Mouse (Mus musculus) urinary bladder, postnatal 4 days (tissue): ENCODE measurements at regions not wholly inside any gene's neighbourhood (a gene's known extent, or its start where the extent isn't known, plus 50 kb on each side); places are given as distances from the start of the nearest gene placed in this dataset.

Experiments
- DNase-seq, 2 experiments: peaks; one replicate each; pipeline ENCODE4 v3.0.0; 2021 to 2022; ENCODE audit warnings: low spot score in 2 of 2

DNA sequence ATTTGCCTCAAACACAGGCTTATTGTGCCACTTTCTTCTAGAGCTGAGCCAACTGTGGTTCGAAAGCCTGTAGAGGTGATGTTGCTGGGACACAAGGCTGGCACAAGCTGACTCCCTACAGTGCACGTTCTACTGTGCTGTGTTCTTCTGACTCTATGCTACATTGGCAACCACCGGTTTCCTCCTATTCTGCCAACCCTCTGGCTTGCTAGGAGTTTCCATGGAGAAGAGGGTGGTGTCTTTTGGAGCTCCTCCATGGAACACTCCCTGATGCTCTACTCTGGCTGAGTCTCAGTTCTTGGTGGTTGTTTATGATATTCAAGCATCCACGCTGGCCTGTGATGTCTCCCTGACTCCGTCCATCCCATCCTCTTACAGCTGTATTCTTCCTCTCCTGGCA, 124.9 kb upstream of the Nmur2 start:
- DNase-seq, result no peak

DNA sequence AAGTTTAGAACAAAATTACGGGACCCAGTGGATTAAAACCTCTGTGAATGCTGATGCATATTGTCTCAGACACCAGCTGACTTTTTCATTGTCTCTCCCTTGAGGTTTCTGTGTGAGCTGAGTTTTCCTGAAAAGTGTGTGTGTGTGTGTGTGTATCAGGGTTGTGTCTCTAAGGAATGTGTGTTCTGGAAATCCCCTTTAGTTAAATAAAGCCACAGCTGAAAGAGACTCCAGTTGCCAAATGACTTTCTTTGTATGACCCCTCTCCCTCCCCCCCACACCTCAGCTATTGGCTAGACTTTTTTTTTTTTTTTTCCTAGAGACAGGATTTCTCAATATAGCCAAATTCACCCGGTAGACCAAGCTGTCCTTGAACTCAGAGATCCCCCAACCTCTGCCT, 119.5 kb upstream of the Nmur2 start:
- no peak for DNase-seq

DNA sequence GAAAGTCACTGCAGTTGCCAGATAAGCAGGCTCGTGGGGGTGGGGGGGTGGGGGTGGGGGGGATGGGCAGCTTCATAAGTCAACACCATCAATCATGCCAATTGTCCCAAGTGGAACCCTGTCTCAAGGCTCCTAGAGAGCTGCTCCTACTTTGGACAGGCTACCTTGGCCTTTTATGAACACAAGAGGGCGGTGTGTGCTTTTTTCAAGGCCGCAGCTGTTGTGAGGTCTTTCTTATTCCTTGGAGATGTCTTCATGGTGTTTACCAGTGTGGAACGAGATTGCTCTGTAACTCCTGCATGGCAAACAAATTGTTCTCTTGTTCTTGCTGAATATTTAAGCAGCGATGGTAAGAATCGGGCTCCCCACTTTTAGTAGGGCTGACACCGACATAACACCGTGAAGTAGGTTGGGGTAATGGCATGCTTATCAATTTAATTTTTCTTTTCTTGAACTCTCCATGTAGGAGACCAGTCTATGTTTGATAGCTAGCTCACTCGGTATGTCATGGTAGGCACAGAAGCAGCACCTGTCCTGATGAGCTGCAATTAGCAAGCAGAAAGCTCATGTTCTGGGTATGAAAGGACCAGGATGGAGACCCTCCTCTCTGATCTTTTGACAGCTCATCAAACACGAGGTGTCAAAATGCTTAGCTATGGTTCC, 118.7 kb upstream of the Nmur2 start:
- DNase-seq, result no peak

DNA sequence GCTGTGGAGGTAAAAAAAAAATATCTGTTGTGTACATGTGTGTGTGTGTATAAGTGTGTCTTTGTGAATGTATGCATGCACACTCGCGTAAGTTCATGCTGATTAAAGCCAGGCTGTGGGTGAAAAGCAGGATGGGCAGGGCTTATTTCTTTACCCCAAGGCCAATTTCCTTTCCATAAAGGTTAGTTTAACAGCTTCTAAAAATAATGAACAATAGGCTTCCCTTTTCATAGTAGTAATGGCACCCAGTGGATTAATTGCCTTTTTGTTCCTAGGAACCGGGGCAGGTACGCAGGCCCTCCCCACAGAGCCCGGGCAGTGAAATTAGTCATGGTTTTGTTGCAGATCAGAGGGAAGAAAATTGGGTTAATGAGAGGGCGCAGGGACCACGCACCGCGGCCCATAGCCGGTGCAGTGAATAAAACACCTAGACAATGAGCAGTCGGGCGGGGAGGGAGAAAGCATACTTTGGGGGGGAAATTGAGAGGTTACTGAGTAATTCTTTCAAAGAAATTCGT, 110.1 kb upstream of the Nmur2 start:
- no peak for DNase-seq

DNA sequence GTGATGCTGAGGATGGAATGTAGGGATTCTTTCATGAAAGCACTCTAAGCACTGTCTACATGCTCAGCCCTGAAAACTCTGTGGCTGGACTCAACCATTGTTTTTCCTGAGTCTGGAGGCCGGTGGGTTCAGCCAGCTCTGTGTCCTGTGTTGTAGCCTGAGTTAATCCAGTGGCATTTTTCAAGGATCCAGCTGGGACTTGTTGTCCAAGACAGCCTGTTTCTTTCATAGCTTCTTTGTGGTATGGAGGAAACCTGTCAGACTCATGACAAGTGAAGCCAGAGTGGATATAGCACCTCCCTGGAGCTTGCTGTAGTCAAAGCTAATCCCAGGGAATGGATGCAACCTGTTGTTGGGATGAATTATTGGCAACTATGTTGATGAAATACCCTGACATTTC, 108.9 kb upstream of the Nmur2 start:
- no peak for DNase-seq

DNA sequence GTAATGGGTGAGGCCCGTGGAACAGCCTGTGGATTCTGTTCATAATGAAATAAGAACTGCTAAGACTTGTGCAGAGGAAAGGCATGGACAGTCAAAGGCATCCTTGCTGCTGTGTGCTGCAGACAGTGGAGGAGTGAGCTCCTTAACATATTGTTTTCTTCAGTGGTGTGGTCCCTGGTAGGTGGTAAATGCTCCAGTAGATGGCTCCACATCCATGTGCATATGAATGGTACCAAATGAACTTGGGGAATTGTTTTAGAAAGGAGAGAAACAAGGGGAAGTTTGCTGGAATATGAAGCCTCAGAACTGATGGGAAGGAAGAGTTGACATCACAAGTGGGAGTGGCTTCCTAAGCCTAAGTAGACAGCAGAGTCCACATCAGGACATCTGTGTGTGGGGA, 108.1 kb upstream of the Nmur2 start:
- no peak for DNase-seq

DNA sequence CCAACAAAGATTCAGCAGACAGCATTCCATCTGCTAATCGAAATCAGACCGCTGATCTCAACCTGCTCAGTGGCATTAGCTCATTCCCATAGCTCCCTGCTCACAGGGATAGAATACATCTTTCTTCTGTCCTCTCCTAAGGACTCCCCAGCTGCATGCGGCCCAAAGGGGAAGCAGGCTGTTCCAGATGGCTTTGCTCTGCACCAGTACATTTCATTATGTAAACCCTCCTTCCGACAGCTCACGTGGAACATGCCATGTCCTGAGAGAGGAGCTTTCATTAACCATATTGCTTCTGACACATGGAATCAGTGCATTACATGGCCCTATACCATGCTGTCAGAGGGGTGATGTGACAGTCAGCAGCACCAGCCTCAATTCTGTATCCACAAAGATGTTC, 105.9 kb upstream of the Nmur2 start:
- DNase-seq, result no peak

DNA sequence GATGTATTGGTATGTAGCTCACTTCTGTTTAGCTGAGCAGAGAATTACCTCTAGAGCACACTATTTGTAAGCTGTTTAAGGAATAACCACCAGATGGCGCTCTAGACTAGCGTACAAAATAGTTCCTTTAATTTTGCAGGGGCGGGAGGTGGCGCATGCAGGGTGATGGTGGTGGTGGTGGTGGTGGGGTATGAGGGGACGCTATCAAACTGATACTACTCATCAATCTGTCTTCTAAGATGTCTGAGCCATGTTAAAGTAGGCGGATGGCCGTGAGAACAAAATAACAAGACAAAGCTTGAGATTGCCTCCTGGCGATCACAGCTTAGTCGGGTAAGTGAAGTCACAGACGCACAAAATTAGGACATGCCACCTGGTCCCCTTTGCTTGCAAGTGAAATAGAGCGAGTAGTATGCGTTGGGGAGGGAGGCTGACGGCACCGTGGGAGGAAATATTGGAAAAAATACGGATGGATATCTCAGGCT, 90.6 kb upstream of the Nmur2 start:
- DNase-seq, result no peak

DNA sequence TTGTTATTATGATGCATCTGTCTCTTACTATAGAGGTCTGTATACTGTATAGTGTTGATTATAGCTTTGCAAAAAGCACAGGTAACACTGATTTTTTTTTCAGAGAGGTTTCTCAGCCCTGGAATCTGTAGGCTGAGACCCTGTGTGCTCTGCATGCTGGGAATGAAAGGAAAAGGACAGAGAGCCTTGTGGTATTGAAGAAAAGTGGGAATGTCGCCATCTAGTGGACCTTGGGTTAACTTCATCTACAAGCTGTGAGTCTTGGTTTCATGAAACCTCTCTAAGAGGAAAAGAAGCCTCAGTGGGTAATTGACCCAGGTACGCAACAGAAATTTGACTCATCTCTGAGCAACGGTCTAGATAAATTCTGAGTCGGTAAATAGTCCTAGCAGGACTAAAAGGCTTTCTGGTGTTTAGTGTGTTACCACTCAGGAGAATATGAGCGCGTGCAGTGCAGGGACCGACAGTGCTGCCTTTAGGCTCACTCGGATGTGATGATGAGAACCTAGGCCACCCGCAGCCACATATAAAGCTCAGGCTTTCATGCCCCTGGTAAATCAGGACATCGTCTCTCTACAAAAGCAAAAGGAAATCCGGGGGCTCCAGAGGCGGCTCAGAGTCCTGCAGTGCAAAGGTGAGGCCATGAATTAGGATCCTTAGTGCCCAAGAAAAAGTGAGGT, 75.9 kb upstream of the Nmur2 start:
- no peak for DNase-seq

DNA sequence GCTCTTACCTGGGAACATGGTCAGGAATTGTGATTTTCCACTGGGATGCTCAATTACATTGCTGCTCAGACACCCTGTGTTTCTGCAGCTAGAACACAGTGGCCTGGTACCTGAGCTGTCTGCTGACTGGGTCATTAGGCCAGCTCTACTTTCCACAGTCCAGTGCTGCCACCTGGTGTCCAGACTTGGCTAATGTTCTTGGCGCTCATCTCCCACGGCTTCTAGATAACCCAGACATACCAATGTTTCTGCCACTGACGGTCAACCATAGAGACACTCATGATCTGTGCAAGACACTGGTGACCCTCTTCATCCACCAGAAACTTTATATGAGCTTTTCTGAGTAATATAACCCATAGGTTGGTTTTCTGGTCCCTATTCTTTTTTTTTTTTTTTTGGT, 67.1 kb upstream of the Nmur2 start:
- DNase-seq, result peak; percentile 22 to 81

DNA sequence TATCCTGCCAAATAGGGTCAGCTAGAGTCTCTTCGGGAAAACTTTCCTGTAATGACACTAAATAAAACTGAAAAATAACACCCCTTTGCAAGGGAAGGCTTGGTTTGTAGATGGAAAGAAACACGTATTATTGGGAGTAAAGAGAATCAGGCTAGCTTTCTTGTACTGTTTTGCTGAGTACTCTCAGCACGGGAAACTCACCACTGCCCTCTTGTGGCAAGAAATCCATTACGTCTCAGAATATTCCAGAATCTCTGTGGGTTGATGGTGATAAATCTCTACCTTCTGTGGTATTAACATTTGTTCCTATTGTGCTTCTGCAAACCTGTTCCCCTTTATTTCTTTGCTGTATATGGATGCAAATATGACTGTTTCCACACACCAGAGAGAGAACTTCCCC, 64.8 kb upstream of the Nmur2 start:
- peak in 1 of 2 experiments; percentile 63 for DNase-seq

DNA sequence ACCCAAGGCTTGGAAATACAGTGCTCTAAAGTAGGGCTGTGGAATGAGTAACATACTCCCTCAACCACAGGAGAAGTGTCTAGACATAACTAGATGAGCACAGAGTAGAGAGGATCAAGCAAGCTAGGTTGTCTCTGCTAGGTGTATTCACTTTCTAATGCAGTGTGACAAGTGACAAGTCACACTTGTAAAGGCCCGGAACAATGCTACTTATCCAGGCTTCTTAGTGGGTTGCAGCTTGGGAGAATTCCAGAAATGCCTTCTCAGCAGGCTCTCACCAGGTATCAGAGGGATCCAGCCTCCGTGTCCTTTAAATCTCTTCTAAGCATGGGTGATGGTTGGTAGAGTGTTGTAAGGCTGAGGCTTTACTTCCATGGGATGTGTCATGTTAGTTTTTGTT, 52.1 kb upstream of the Nmur2 start:
- no peak for DNase-seq
